Mouse (Mus musculus): ENCODE measurements around the gene Git1. TPM values are rescaled to one million over a fixed set of nuclear protein-coding genes. Genes with fewer than 3 reads are reported as not detected.

Gene Git1
- polyA plus RNA-seq, 1 experiment from 2014 or later = 76.8 TPM

DNA sequence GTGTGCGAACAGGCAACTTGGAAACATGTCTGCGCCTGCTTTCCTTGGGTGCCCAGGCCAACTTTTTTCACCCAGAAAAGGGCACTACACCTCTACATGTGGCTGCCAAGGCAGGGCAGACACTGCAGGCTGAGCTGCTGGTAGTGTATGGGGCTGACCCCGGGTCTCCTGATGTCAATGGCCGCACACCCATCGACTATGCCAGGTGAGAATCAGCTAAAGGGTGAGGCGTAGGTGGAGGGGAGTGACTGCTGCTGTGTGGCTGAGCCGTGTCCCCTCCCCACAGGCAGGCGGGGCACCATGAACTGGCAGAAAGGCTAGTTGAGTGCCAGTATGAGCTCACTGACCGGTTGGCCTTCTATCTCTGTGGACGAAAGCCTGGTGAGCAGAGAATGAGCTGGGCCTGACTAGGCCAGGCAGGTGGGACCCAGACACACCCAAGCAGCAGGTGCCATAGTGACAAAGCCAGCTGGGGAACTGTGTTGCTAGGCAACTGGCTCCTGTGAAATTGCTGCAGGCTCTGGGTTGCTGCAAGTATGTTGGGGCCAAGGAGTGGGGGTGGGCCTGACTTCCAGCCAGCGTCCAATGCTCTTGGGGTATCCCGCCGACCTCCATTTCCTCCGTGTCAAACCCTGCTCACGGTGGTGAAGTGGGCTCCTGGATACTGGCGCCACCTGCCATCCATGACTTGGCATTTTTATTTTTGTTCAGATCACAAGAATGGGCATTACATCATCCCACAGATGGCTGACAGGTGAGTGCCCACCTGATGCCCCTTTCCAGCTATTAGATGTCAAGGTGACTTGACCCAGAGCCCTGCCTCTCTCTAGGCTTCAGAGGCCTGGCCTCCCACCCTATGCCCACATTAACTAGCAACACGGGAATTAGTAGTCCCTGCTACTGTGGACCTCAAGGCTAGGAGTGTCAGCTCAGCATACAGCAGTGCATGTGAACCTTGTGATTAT lies 7.3 kb downstream of the Git1 start:
- TF ChIP-seq CTCF (IDR thresholded peaks at IDR 0.05) = no peak
- DNase-seq (ENCODE audit: low read depth, low spot score) (no peak), ATAC-seq (no peak)
- H3K27me3 ChIP-seq = no peaks in the 10 kb centered on the region
- POLR2A ChIA-PET = interaction anchor here (1.1 to 1.4 kb wide), 2 partner anchors 9 to 10 kb away, joined by 3 to 4 read pairs; no protein-coding TSS in a partner anchor
- in situ Hi-C loops (cut with MboI; ENCODE audit: low pct_unique_long_range_greater_than_20kb) = loop anchor here (25.0 kb wide), 1 partner anchor 312 kb away; no protein-coding TSS in a partner anchor
- CTCF ChIA-PET = interaction anchor here (0.7 to 3.8 kb wide), 12 partner anchors 7 to 183 kb away, joined by 3 to 18 read pairs (median 4); partner anchors contain the start of genes Ankrd13b and Gm10392

DNA sequence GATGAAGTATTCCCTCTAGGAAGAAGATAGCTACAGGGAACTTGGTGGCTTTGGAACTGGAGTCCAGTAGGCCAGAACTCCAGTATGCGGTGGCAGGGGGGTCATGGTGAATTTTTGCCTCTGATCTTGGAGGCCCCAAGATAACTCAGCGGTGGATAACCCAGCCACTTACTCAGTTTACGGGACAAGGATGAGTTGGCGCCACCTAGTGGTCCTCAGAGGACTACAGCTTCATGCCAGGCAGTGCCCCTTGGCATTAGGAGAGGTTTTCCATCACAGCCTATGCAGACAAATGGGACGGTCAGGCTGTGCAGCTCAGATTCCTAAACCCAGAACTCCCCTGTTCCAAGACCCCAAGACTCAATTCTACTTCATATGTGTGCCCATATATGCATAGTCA lies 8.0 kb downstream of the Git1 start:
- DNase-seq (ENCODE audit: low read depth, low spot score) (no peak), ATAC-seq (peak; percentile 41)
- POLR2A ChIA-PET = interaction anchor here (1.1 to 1.4 kb wide), 2 partner anchors 9 to 10 kb away, joined by 3 to 4 read pairs; no protein-coding TSS in a partner anchor
- no peak for TF ChIP-seq CTCF (IDR thresholded peaks at IDR 0.05)
- H3K27me3 ChIP-seq = no peaks in the 10 kb centered on the region
- in situ Hi-C loops (cut with MboI; ENCODE audit: low pct_unique_long_range_greater_than_20kb) = loop anchor here (25.0 kb wide), 1 partner anchor 311 kb away; no protein-coding TSS in a partner anchor
- CTCF ChIA-PET = interaction anchor here (0.7 to 3.8 kb wide), 10 partner anchors 9 to 184 kb away, joined by 3 to 18 read pairs (median 5); partner anchors contain the start of genes Ankrd13b and Gm10392

DNA sequence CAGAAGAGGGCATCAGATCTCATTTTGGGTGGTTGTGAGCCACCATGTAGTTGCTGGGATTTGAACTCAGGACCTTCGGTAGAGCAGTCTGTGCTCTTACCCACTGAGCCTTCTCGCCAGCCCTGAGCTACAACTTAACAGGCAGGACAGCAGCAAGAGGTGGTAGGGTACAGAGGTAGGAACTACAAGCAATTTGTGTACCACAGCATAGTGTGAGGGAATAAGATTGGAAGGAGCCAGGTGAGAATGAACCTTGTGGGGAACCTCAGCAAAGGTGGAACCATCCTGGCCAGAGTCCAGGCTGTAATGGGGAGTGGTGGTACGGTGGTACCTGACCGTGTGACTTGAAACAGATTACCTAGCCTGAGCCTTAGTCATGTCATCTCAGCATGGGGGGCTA lies 8.6 kb downstream of the Git1 start:
- ATAC-seq = no peak
- in situ Hi-C loops (cut with MboI; ENCODE audit: low pct_unique_long_range_greater_than_20kb) = loop anchor here (25.0 kb wide), 1 partner anchor 310 kb away; no protein-coding TSS in a partner anchor
- DNase-seq (ENCODE audit: low read depth, low spot score) = no peak
- H3K27me3 ChIP-seq = no peaks in the 10 kb centered on the region
- CTCF ChIA-PET = interaction anchor here (0.9 to 3.8 kb wide), 7 partner anchors 9 to 184 kb away, joined by 3 to 18 read pairs (median 5); partner anchors contain the start of gene Ankrd13b
- POLR2A ChIA-PET = interaction anchor here (0.7 to 1.4 kb wide), 2 partner anchors 11 to 845 kb away, joined by 4 to 6 read pairs; no protein-coding TSS in a partner anchor
- TF ChIP-seq CTCF (IDR thresholded peaks at IDR 0.05) = no peak

DNA sequence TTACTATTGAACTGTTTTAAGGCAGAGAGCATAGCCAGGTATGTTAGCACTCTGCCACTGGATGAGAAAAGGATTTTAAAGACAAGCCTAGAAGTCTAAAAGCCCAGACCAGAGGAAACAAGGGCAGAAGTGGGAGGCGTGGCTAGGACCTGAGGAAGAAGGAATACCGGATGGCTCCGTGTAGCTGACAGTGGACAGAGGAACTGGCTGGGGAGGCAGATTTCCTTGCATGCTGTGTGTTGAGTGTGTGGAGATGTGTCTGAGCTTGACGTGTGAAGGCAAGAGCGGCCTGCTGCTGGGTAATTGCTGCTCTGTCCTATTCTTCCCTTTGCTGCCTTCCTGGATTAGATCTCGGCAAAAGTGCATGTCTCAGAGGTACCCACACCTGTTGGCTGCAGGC lies 9.1 kb downstream of the Git1 start:
- in situ Hi-C loops (cut with MboI; ENCODE audit: low pct_unique_long_range_greater_than_20kb) = loop anchor here (25.0 kb wide), 1 partner anchor 310 kb away; no protein-coding TSS in a partner anchor
- ChIA-PET POLR2A (interaction anchor here (1.2 kb wide), 1 partner anchor 10 kb away, joined by 4 read pairs; no protein-coding TSS in a partner anchor), CTCF (interaction anchor here (1.8 to 3.8 kb wide), 2 partner anchors 36 to 185 kb away, joined by 5 to 18 read pairs; no protein-coding TSS in a partner anchor)
- TF ChIP-seq CTCF (IDR thresholded peaks at IDR 0.05) = no peak
- DNase-seq (ENCODE audit: low read depth, low spot score) = no peak
- no peak for ATAC-seq
- no peaks in the 10 kb centered on the region for H3K27me3 ChIP-seq

DNA sequence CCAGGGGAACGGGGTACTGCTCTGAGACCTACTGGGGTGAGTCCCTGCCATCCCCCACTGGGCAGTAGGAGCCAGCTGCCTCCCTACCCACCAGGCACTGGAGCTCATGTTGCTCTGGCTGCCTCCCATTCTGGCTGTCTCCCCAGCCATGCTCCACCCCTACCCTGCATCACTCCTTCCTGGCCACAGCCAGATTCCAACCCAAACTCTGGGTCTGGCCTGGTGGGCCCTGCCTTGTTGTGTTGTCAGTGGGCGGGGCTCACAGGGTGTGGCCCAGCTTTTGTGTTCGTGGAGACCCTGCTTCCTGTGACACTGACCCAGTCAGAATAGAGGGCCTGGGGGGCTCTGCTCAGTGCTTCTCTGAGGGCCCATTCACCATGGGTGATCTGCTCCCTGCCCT lies 10.1 kb downstream of the Git1 start:
- ATAC-seq (no peak), DNase-seq (ENCODE audit: low read depth, low spot score) (no peak)
- CTCF ChIA-PET = interaction anchor here (3.5 kb wide), 1 partner anchor 12 kb away, joined by 11 read pairs; no protein-coding TSS in a partner anchor
- in situ Hi-C loops (cut with MboI; ENCODE audit: low pct_unique_long_range_greater_than_20kb) = loop anchor here (25.0 kb wide), 1 partner anchor 309 kb away; no protein-coding TSS in a partner anchor
- H3K27me3 ChIP-seq = no peaks in the 10 kb centered on the region
- POLR2A ChIA-PET = interaction anchor here (0.7 to 1.2 kb wide), 2 partner anchors 9 to 317 kb away, joined by 3 to 4 read pairs; no protein-coding TSS in a partner anchor
- TF ChIP-seq CTCF (IDR thresholded peaks at IDR 0.05) = no peak

DNA sequence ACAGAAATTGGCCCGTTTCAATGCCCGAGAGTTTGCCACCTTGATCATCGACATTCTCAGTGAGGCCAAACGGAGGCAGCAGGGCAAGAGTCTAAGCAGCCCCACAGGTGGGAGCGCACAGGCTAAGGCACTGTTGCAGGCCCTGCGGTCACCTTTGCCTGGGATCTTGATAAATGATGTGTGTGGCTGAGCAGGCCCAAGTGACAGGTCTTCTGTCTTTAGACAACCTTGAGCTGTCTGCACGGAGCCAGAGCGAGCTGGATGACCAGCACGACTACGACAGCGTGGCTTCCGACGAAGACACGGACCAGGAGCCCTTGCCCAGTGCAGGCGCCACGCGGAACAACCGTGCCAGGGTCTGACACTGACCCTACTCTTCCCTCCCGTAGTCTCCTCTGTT lies 11.0 kb downstream of the Git1 start:
- POLR2A ChIA-PET = no interaction called here
- DNase-seq (ENCODE audit: low read depth, low spot score) = no peak
- no peaks in the 10 kb centered on the region for H3K27me3 ChIP-seq
- in situ Hi-C loops (cut with MboI; ENCODE audit: low pct_unique_long_range_greater_than_20kb) = loop anchor here (25.0 kb wide), 1 partner anchor 308 kb away; no protein-coding TSS in a partner anchor
- TF ChIP-seq CTCF (IDR thresholded peaks at IDR 0.05) = no peak
- CTCF ChIA-PET = interaction anchor here (3.5 kb wide), 1 partner anchor 13 kb away, joined by 11 read pairs; no protein-coding TSS in a partner anchor
- ATAC-seq = no peak

DNA sequence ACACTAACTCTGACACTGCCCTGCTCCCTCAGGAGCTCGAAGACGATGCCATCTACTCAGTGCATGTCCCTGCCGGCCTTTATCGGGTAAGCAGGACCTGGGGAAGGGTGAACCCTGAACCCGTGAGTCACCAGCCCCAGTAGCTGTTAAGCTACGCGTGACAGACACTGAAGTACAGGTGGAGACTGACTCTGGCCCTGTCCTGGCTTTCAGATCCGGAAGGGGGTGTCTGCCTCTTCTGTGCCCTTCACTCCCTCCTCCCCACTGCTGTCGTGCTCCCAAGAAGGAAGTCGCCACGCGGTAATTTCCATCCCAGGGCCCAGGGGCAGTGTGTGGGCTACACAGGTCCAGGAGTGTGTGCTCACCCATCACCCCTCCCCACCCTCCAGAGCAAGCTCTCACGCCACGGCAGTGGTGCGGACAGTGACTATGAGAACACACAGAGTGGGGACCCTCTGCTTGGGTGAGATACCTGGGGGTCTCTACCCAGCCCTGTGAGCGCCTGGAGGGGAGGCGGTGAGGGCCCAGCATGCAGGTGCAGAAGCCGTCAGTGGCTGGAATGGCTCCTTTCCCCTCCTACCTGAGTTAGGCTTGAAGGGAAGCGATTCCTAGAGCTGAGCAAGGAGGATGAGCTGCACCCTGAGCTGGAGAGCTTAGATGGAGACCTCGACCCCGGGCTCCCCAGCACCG lies 12.1 kb downstream of the Git1 start:
- in situ Hi-C loops (cut with MboI; ENCODE audit: low pct_unique_long_range_greater_than_20kb) = loop anchor here (25.0 kb wide), 1 partner anchor 307 kb away; no protein-coding TSS in a partner anchor
- no peak for ATAC-seq
- POLR2A ChIA-PET = no interaction called here
- CTCF ChIA-PET = interaction anchor here (3.5 kb wide), 1 partner anchor 14 kb away, joined by 11 read pairs; no protein-coding TSS in a partner anchor
- H3K27me3 ChIP-seq = no peaks in the 10 kb centered on the region
- DNase-seq (ENCODE audit: low read depth, low spot score) = no peak
- no peak for TF ChIP-seq CTCF (IDR thresholded peaks at IDR 0.05)

DNA sequence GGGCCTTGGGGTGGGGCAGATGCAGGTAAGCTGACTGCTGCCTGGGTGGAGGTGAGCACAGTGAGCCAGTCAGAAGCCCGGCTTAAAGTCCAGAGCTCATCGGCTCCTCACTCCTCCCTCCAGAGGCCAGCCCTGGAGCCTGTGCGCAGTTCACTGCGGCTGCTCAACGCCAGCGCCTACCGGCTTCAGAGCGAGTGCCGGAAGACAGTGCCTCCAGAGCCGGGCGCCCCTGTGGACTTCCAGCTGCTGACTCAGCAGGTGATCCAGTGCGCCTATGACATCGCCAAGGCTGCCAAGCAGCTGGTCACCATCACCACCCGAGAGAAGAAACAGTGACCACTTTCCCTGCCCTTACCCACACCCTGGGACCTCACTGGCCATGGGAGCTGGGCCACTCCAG lies 12.9 kb downstream of the Git1 start:
- ChIA-PET CTCF (interaction anchor here (3.5 kb wide), 1 partner anchor 15 kb away, joined by 11 read pairs; no protein-coding TSS in a partner anchor), POLR2A (no interaction called here)
- no peak for DNase-seq (ENCODE audit: low read depth, low spot score)
- in situ Hi-C loops (cut with MboI; ENCODE audit: low pct_unique_long_range_greater_than_20kb) = loop anchor here (25.0 kb wide), 1 partner anchor 306 kb away; no protein-coding TSS in a partner anchor
- no peak for TF ChIP-seq CTCF (IDR thresholded peaks at IDR 0.05)
- ATAC-seq = no peak
- H3K27me3 ChIP-seq = no peaks in the 10 kb centered on the region

DNA sequence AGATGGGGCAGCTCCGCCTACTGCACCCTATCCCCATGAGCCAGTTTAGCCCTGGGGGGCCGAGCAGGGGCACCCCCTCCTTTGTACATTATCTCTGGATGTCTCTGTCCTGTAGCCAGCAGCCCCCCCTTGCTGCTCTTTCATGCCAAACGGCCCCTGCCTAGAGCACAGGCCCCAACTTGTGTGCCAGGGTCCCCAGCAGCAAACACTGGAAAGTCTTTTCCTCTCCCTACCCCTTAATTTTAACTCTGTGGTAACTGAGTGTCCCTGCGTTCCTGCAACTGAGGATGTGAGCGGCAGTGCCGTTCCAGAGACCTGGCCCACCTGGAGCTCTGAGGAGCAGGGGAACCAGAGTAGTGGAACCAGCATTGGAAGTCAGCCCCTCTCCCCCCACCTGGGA lies 13.6 kb downstream of the Git1 start:
- DNase-seq (ENCODE audit: low read depth, low spot score) (no peak), ATAC-seq (no peak)
- in situ Hi-C loops (cut with MboI; ENCODE audit: low pct_unique_long_range_greater_than_20kb) = loop anchor here (25.0 kb wide), 1 partner anchor 305 kb away; no protein-coding TSS in a partner anchor
- no peak for TF ChIP-seq CTCF (IDR thresholded peaks at IDR 0.05)
- ChIA-PET CTCF (interaction anchor here (1.7 to 2.1 kb wide), 3 partner anchors 10 to 123 kb away, joined by 8 to 12 read pairs (median 9); no protein-coding TSS in a partner anchor), POLR2A (no interaction called here)
- H3K27me3 ChIP-seq = no peaks in the 10 kb centered on the region

All from Patski (cell line).